ENCODE assay signal across 7 mouse cellular contexts in the genomic region with DNA sequence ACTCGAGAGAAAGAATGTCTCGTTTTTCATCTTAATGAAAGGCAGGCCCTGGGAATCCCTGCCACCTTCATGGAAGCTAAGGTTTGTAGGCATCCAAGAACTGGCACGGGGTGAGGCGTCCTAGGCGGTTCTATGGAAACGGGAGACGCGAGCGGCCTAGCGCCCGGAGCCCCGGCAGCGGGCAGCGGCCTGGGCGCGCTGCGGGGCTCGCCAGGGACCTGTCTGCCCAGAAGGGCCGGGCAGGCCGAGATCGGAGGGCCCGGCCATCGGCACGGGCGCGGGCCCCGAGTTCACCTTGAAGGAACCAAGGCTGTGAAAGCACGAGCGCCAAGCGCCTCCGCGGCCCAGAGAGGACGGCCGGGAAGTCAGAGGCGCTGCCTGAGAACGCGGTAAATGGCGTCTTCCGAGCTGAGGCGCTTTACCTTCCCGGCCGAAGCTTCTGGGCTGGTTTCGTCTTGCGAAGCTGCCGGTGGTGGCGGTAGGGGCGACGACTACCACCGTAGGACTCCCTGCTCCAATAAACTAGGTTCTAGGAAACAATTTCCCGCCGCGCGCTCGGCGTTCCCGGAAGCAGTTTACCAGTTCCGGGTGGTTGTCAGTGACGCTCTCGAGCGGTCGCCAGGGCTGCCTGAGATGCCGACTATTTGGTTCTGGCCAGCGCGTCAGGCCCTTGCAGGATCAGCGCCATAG. TPM values are rescaled to one million over a fixed set of nuclear protein-coding genes. Genes with fewer than 3 reads are reported as not detected.
DNase-seq lines count a peak whose midpoint lies in the region; ATAC-seq lines count a peak whose summit lies in the region.

A gene (minus strand): TSS at position 543 of the 690 bp plus-strand sequence.
A gene (plus strand): TSS at position 610 of the 690 bp plus-strand sequence.

- H3K4me2 ChIP-seq in embryonic facial prominence, embryonic 11.5 days (ENCODE audit: low read depth, low read length) = peak within 1 kb of the TSS; percentile 56
- H3K4me2 ChIP-seq in limb, embryonic 11.5 days (ENCODE audit: low read depth, severe bottlenecking) = peak within 1 kb of the TSS; percentile 57
- peak within 1 kb of the TSS; percentile 68 for H3K4me2 ChIP-seq in midbrain, embryonic 14.5 days (ENCODE audit: low read length)

- ATAC-seq in embryonic facial prominence, embryonic 11.5 days (replicated peaks; ENCODE audit: insufficient number of reproducible peaks, low FRiP score, low TSS enrichment, low read depth) = peak; percentile 98
- ATAC-seq in limb, embryonic 11.5 days (ENCODE audit: insufficient number of reproducible peaks, low FRiP score, low TSS enrichment, low read depth) = peak; percentile 96
- ATAC-seq in midbrain, embryonic 14.5 days (ENCODE audit: low FRiP score, low TSS enrichment) = peak; percentile 97

- no peaks in the 10 kb centered on the region for H3K27me3 ChIP-seq in embryonic facial prominence, embryonic 11.5 days (ENCODE audit: control insufficient read depth, insufficient read depth, low read length)
- H3K27me3 ChIP-seq in limb, embryonic 11.5 days (ENCODE audit: control insufficient read depth, insufficient read depth, low read length) = no peaks in the 10 kb centered on the region
- H3K27me3 ChIP-seq in midbrain, embryonic 14.5 days (ENCODE audit: control insufficient read depth, insufficient read depth, low read length) = no peaks in the 10 kb centered on the region

- no peaks in the 10 kb centered on the region for H3K9me3 ChIP-seq in embryonic facial prominence, embryonic 11.5 days (replicated peaks; ENCODE audit: control insufficient read depth, low read length)
- no peaks in the 10 kb centered on the region for H3K9me3 ChIP-seq in limb, embryonic 11.5 days (ENCODE audit: control insufficient read depth, low read length)
- H3K9me3 ChIP-seq in midbrain, embryonic 14.5 days (ENCODE audit: control insufficient read depth, low read length) = no peaks in the 10 kb centered on the region

- H3K36me3 ChIP-seq in embryonic facial prominence, embryonic 11.5 days (replicated peaks; ENCODE audit: control insufficient read depth, insufficient read depth, low read depth, low read length) = no peaks in the 10 kb centered on the region
- no peaks in the 10 kb centered on the region for H3K36me3 ChIP-seq in limb, embryonic 11.5 days (ENCODE audit: control insufficient read depth, insufficient read depth, low read length)
- no peaks in the 10 kb centered on the region for H3K36me3 ChIP-seq in midbrain, embryonic 14.5 days (ENCODE audit: control insufficient read depth, insufficient read depth, low read length)

- H3K4me1 ChIP-seq in embryonic facial prominence, embryonic 11.5 days (ENCODE audit: control insufficient read depth, insufficient read depth, low read length) = no peaks in the 10 kb centered on the region
- no peaks in the 10 kb centered on the region for H3K4me1 ChIP-seq in limb, embryonic 11.5 days (ENCODE audit: control insufficient read depth, insufficient read depth, low read length)
- H3K4me1 ChIP-seq in midbrain, embryonic 14.5 days (ENCODE audit: control insufficient read depth, insufficient read depth, low read length) = peaks cover 17% of the 10 kb centered on the region

- H3K27ac ChIP-seq in embryonic facial prominence, embryonic 11.5 days (replicated peaks; ENCODE audit: low read depth, low read length) = peak within 1 kb of the TSS; percentile 93
- peak within 1 kb of the TSS; percentile 95 for H3K27ac ChIP-seq in limb, embryonic 11.5 days (replicated peaks; ENCODE audit: low read depth, low read length)
- peak within 1 kb of the TSS; percentile 91 for H3K27ac ChIP-seq in midbrain, embryonic 14.5 days (replicated peaks; ENCODE audit: low read depth, low read length)

- peak within 1 kb of the TSS; percentile 84 for H3K4me3 ChIP-seq in embryonic facial prominence, embryonic 11.5 days (ENCODE audit: low read depth, low read length)
- H3K4me3 ChIP-seq in limb, embryonic 11.5 days (ENCODE audit: low read depth, low read length) = peak within 1 kb of the TSS; percentile 93
- H3K4me3 ChIP-seq in midbrain, embryonic 14.5 days (replicated peaks; ENCODE audit: low read depth, low read length) = peak within 1 kb of the TSS; percentile 97

- under 1% methylated on average over 65 of the region's 65 CpGs for WGBS in embryonic facial prominence, embryonic 11.5 days
- under 1% methylated on average over 65 of the region's 65 CpGs for WGBS in limb, embryonic 11.5 days
- under 1% methylated on average over 65 of the region's 65 CpGs for WGBS in midbrain, embryonic 14.5 days

- DNase-seq in adrenal gland, postnatal 14 days = peak; percentile 94
- peak; percentile 93 for DNase-seq in embryonic facial prominence, embryonic 11.5 days (ENCODE audit: low spot score)
- peak; percentile 98 for DNase-seq in heart, adult 11 months
- peak; percentile 91 for DNase-seq in kidney, adult 18-20 months
- DNase-seq in limb, embryonic 11.5 days (ENCODE audit: low spot score) = peak; percentile 94
- DNase-seq in midbrain, embryonic 14.5 days = peak; percentile 96
- DNase-seq in spleen, adult 18-20 months = peak; percentile 71 to 79

- peak within 1 kb of the TSS; percentile 93 for H3K9ac ChIP-seq in embryonic facial prominence, embryonic 11.5 days (replicated peaks; ENCODE audit: low read length)
- peak within 1 kb of the TSS; percentile 93 for H3K9ac ChIP-seq in limb, embryonic 11.5 days (ENCODE audit: low read length)
- peak within 1 kb of the TSS; percentile 86 for H3K9ac ChIP-seq in midbrain, embryonic 14.5 days (replicated peaks; ENCODE audit: low read length)

RNA-seq across cellular contexts. Expression of the first gene that starts in this region (rescaled TPM):
- 10.9 and 13.6 TPM in 2 replicates for total RNA-seq in adrenal gland, postnatal 14 days (2021)
- 47.0 and 52.7 TPM in 2 replicates for polyA plus RNA-seq in embryonic facial prominence, embryonic 11.5 days (2014; fragmentation: Nextera tagmentation; extraction: Ambion mirVana)
- polyA plus RNA-seq in limb, embryonic 11.5 days (2014; fragmentation: Nextera tagmentation; extraction: Ambion mirVana) = 45.9 and 52.6 TPM in 2 replicates
- polyA plus RNA-seq in midbrain, embryonic 14.5 days (2014; fragmentation: Nextera tagmentation; extraction: Ambion mirVana) = 34.6 and 35.0 TPM in 2 replicates

RNA-seq across cellular contexts. Expression of the second gene that starts in this region (rescaled TPM):
- total RNA-seq in adrenal gland, postnatal 14 days (2021) = 7.7 and 8.8 TPM in 2 replicates
- polyA plus RNA-seq in embryonic facial prominence, embryonic 11.5 days (2014; fragmentation: Nextera tagmentation; extraction: Ambion mirVana) = 13.4 and 13.7 TPM in 2 replicates
- 10.0 and 11.4 TPM in 2 replicates for polyA plus RNA-seq in limb, embryonic 11.5 days (2014; fragmentation: Nextera tagmentation; extraction: Ambion mirVana)
- 12.2 and 17.0 TPM in 2 replicates for polyA plus RNA-seq in midbrain, embryonic 14.5 days (2014; fragmentation: Nextera tagmentation; extraction: Ambion mirVana)

Comparison
In these comparisons a context has a peak if more than half of its experiments do, and no peak if none do; other contexts are left out.
1. Peak in every context shown above with its lines: DNase-seq, ATAC-seq, H3K4me3 ChIP-seq and H3K27ac ChIP-seq.